Mouse (Mus musculus): ENCODE measurements around the gene Piezo1. TPM values are rescaled to one million over a fixed set of nuclear protein-coding genes. Genes with fewer than 3 reads are reported as not detected.

The Piezo1 gene
- total RNA-seq, 2 experiments from 2014 or later: 3.1 to 5.5 TPM

- H3K4me3 ChIP-seq: no peak overlapping the region
Measured at GRCm38 (mm10) chr8:122497912-122498311, 53.2 kb downstream of the Piezo1 start.

GRCm38 (mm10) chr8:122497016-122497734, 54.0 kb downstream of the Piezo1 start:
- Histone ChIP-seq H3K27ac (no peak overlapping the region), H3K4me3 (no peak overlapping the region)
- DNase-seq (ENCODE audit: low spot score in 2 of 2): no peak
- TF ChIP-seq CTCF (conservative IDR thresholded peaks at IDR 0.05): no peak

More at GRCm38 (mm10) chr8:122497912-122498311, 53.2 kb downstream of the Piezo1 start:
- peak; percentile 62 for TF ChIP-seq CTCF (conservative IDR thresholded peaks at IDR 0.05)
- no peak for DNase-seq (ENCODE audit: low spot score in 2 of 2)
- H3K27ac ChIP-seq: no peak overlapping the region

- peak; percentile 55 for DNase-seq (ENCODE audit: low spot score in 2 of 2)
- Histone ChIP-seq H3K4me3 (no peak overlapping the region), H3K27ac (no peak overlapping the region)
- no peak for TF ChIP-seq CTCF (conservative IDR thresholded peaks at IDR 0.05)
Measured at GRCm38 (mm10) chr8:122488387-122488786, 62.7 kb downstream of the Piezo1 start.

DNA sequence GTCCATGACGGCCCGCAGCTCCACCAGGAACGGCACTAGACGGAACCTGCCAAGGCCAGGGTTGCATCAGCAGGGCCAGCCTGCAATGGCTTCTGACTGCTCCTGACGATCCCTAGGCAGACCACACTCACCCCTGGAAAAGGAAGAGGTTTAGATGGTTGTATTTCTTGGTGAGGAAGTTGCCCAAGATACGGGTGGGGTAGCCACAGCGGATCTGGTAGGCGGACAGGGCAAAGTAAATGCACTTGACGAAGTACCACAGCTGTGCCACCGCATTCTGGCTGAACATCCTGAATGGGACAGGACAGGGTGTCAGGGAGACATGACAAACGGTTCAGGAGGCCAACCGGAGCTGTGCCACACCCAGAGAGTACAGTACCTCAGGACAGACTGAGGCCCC, 66.3 kb downstream of the Piezo1 start:
- Histone ChIP-seq H3K27ac (no peak overlapping the region), H3K4me3 (no peak overlapping the region)
- DNase-seq (ENCODE audit: low spot score in 2 of 2): no peak
- no peak for TF ChIP-seq CTCF (conservative IDR thresholded peaks at IDR 0.05)

GRCm38 (mm10) chr8:122483877-122484276, 67.3 kb downstream of the Piezo1 start:
- peak; percentile 42 for TF ChIP-seq CTCF (conservative IDR thresholded peaks at IDR 0.05)
- no peak overlapping the region for H3K27ac ChIP-seq
- DNase-seq (ENCODE audit: low spot score in 2 of 2): no peak
- H3K4me3 ChIP-seq: no peak overlapping the region

- DNase-seq (ENCODE audit: low spot score in 2 of 2): no peak
- H3K27ac ChIP-seq: no peak overlapping the region
- no peak overlapping the region for H3K4me3 ChIP-seq
- no peak for TF ChIP-seq CTCF (conservative IDR thresholded peaks at IDR 0.05)
Measured at GRCm38 (mm10) chr8:122482448-122482847, 68.7 kb downstream of the Piezo1 start.

DNA sequence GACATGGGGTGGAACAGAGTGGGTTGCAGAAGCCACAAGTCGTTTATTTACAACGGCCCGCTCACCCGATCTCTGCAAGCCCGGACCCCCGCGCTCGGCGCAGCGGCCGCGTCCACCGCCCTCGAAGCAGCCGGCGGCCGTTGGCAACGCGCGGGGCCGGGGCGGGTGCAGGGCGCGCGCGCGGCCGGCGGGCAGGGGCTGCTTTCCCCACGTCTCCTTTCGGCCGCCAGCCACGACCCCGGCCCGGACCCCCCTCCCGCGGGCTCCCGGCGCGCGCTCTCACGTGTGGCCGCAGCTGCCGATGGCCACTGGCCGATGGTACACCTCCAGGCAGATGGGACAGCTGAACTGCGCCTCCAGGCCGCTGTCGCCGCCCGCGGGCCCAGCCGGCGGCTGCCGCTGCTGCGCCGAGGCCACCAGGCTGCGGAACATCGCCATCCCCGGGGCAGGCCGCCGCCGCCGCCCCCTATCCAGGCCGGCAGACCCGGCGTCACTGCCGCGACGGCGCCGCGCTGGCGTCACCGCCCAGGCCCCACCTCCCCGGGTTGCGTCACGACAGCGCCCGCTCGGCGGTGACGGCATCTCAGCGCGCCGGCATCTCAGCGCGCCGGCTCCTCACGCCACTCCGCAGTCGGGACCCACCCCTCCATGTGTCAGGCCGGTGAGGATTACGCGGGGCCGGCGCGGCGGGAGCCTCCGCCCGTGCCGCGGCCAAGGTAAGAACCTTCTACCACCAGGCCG, 75.4 kb downstream of the Piezo1 start, which contains the start of the genes Rnf166 and Ctu2:
Rnf166 (minus strand) TSS at position 485 of the 741 bp plus-strand sequence.
Ctu2 (plus strand) TSS at position 564 of the 741 bp plus-strand sequence.
- peak within 1 kb of the TSS; percentile 95 for H3K27ac ChIP-seq
- peak within 1 kb of the TSS; percentile 94 for H3K4me3 ChIP-seq
- DNase-seq (ENCODE audit: low spot score in 2 of 2): peak; percentile 87 to 97
- TF ChIP-seq CTCF (conservative IDR thresholded peaks at IDR 0.05): no peak

DNA sequence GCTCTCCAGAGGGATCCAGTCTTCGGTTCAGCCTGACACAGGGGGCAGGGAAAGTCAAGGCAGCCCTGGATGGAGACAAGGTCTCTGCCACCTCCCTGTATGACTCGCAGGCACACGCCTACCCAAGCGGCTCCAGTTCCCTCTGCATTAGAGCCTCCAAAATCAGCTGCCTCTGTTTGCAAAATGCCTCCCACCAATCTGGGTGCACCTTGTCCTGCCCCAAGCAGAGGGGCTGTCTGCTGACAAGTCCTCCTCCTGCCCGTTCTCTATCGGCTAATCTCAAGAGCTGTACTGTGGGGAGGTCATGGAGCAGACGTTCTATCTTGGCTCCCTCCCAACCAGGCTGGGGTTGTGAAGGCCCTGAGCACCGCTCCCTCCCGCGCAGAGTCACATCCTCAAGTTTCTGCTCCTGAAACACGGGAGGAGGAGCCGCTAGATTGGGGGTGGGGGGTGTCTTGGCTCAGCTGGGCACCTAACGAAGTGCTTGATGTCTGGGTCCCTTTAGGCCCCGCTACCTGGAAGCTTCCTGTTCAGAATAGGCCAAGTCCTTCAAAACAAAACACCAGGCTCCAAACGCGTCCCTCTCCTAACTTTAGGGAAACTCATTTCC, 76.1 kb downstream of the Piezo1 start:
- peak overlapping the region; percentile 95 for H3K27ac ChIP-seq
- H3K4me3 ChIP-seq: peak overlapping the region; percentile 94
- peak in 1 of 2 experiments; percentile 28 for DNase-seq (ENCODE audit: low spot score in 2 of 2)
- no peak for TF ChIP-seq CTCF (conservative IDR thresholded peaks at IDR 0.05)

DNA sequence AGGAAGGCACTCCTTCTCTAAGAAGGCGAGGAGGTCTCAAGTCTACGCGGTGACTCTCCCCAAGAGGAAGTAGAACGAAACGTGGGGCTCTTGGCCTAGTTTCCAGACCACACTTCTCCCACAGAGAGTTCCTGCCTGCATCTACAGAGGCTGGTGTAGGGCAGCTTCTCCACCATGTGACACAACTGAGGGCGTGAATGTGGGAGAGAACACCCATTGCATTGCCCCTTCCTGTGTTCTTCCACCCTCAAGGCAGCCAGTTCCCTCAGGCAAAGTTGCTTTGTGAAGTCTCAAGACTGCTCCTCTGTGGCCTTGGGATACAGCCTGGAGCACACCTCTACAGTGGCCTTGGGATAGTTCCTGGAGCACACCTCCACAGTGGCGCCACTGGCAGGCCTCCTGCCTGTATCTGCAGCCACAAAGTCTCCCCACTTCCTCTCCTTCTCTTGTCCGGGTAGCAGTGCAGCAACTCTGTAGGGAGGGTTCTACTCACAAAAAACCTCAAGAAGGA, 77.2 kb downstream of the Piezo1 start:
- no peak for TF ChIP-seq CTCF (conservative IDR thresholded peaks at IDR 0.05)
- Histone ChIP-seq H3K4me3 (no peak overlapping the region), H3K27ac (peak overlapping the region; percentile 36; the same call in 1 of the 2 replicates)
- DNase-seq (ENCODE audit: low spot score in 2 of 2): no peak

DNA sequence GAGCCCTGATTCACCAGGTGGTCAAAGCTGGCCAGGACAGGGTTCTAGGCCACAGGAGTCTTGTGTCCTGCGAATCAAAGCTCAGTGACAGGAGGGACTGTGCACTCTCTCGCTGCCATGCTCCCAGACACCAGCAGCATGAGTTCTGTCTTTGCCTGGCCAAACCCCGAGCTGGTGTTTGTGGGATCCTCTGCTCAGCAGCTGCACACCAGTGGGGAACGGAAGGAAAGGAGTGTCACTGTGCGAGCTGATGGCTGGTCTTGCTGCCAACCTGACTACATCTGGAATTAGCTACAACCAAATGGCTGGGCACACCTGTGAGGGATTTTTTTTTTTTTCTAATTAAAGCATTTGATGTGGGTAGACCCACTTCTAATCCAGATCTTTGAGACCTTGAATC, 80.4 kb downstream of the Piezo1 start:
- no peak overlapping the region for H3K27ac ChIP-seq
- no peak overlapping the region for H3K4me3 ChIP-seq
- no peak for DNase-seq (ENCODE audit: low spot score in 2 of 2)
- TF ChIP-seq CTCF (conservative IDR thresholded peaks at IDR 0.05): no peak

DNA sequence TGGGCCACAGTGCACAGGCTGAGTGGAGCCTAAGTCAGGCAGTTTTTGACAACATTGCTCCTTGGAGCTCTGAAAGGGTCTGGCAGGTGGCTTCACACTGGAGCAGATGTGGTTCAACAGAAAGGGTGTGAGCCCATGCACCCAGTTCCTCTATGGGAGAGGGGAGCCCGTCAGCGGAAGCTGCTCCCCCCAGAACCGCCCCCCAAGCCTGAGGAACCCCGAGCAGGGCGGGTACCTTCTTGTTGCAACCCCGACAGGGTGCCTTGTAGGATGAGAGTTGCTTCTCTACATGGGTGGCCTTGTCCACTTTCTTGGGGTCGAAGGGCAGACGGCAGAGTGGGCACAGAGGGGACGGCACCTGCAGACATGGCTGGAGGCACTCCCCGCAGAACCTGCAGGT, 81.2 kb downstream of the Piezo1 start:
- Histone ChIP-seq H3K4me3 (no peak overlapping the region), H3K27ac (no peak overlapping the region)
- DNase-seq (ENCODE audit: low spot score in 2 of 2): no peak
- no peak for TF ChIP-seq CTCF (conservative IDR thresholded peaks at IDR 0.05)

- Histone ChIP-seq H3K27ac (no peak overlapping the region), H3K4me3 (no peak overlapping the region)
- no peak for TF ChIP-seq CTCF (conservative IDR thresholded peaks at IDR 0.05)
- DNase-seq (ENCODE audit: low spot score in 2 of 2): no peak
Measured at GRCm38 (mm10) chr8:122469407-122469806, 81.7 kb downstream of the Piezo1 start.

GRCm38 (mm10) chr8:122467816-122468215, 83.3 kb downstream of the Piezo1 start:
- no peak for DNase-seq (ENCODE audit: low spot score in 2 of 2)
- Histone ChIP-seq H3K4me3 (no peak overlapping the region), H3K27ac (no peak overlapping the region)
- no peak for TF ChIP-seq CTCF (conservative IDR thresholded peaks at IDR 0.05)
